Mouse (Mus musculus): ENCODE results near the gene Serbp1. TPM values are rescaled to one million over a fixed set of nuclear protein-coding genes. Genes with fewer than 3 reads are reported as not detected.

Gene Serbp1
- polyA plus RNA-seq, 1 experiment from 2014 or later: 186 TPM

- Histone ChIP-seq H3K27me3 (ENCODE audit: insufficient read depth, low read length) (no peaks in the 10 kb centered on the region), H3K36me3 (replicated peaks; ENCODE audit: insufficient read depth, low read length) (no peaks in the 10 kb centered on the region), H3K4me3 (ENCODE audit: low read depth, low read length) (no peak overlapping the region), H3K27ac (ENCODE audit: low read depth) (no peak overlapping the region), H3K9ac (replicated peaks) (no peak overlapping the region), H3K4me1 (ENCODE audit: insufficient read depth) (no peaks in the 10 kb centered on the region), H3K9me3 (ENCODE audit: low read length) (no peaks in the 10 kb centered on the region), H3K4me2 (ENCODE audit: low read depth, low read length) (no peak overlapping the region)
- 55% methylated on average over 5 of the region's 5 CpGs for WGBS (ENCODE audit: insufficient replicate concordance)
- DNase-seq (no peak), ATAC-seq (no peak)
- no peak for TF ChIP-seq EP300 (IDR thresholded peaks at IDR 0.05; ENCODE audit: low read depth)
- no peak for TF ChIP-seq CTCF (IDR thresholded peaks at IDR 0.05; ENCODE audit: low read depth)
These were observed 37.2 kb upstream of the Serbp1 start for GRCm38 (mm10) chr6:67200715-67201322.

GRCm38 (mm10) chr6:67205081-67206037 is 32.6 kb upstream of the Serbp1 start:
- H3K4me2 ChIP-seq (ENCODE audit: low read depth, low read length): no peak overlapping the region
- no peaks in the 10 kb centered on the region for H3K9me3 ChIP-seq (ENCODE audit: low read length)
- H3K4me3 ChIP-seq (ENCODE audit: low read depth, low read length): no peak overlapping the region
- no peaks in the 10 kb centered on the region for H3K27me3 ChIP-seq (ENCODE audit: insufficient read depth, low read length)
- DNase-seq (no peak), ATAC-seq (no peak)
- no peak overlapping the region for H3K9ac ChIP-seq (replicated peaks)
- H3K4me1 ChIP-seq (ENCODE audit: insufficient read depth): no peaks in the 10 kb centered on the region
- TF ChIP-seq CTCF (IDR thresholded peaks at IDR 0.05; ENCODE audit: low read depth): no peak
- no peak for TF ChIP-seq EP300 (IDR thresholded peaks at IDR 0.05; ENCODE audit: low read depth)
- WGBS (ENCODE audit: insufficient replicate concordance): 78% methylated on average over 35 of the region's 35 CpGs
- no peaks in the 10 kb centered on the region for H3K36me3 ChIP-seq (replicated peaks; ENCODE audit: insufficient read depth, low read length)
- no peak overlapping the region for H3K27ac ChIP-seq (ENCODE audit: low read depth)

- DNase-seq: no peak
- ATAC-seq: no peak
- WGBS (ENCODE audit: insufficient replicate concordance): 54% methylated on average over 1 of the region's 1 CpGs
- Histone ChIP-seq H3K9me3 (ENCODE audit: low read length) (no peaks in the 10 kb centered on the region), H3K4me2 (ENCODE audit: low read depth, low read length) (no peak overlapping the region), H3K27ac (ENCODE audit: low read depth) (no peak overlapping the region), H3K4me1 (ENCODE audit: insufficient read depth) (no peaks in the 10 kb centered on the region), H3K9ac (replicated peaks) (no peak overlapping the region), H3K36me3 (replicated peaks; ENCODE audit: insufficient read depth, low read length) (no peaks in the 10 kb centered on the region), H3K27me3 (ENCODE audit: insufficient read depth, low read length) (no peaks in the 10 kb centered on the region), H3K4me3 (ENCODE audit: low read depth, low read length) (no peak overlapping the region)
- TF ChIP-seq CTCF (IDR thresholded peaks at IDR 0.05; ENCODE audit: low read depth): no peak
- TF ChIP-seq EP300 (IDR thresholded peaks at IDR 0.05; ENCODE audit: low read depth): no peak
These were observed 25.6 kb upstream of the Serbp1 start for GRCm38 (mm10) chr6:67212362-67212761.

- TF ChIP-seq CTCF (IDR thresholded peaks at IDR 0.05; ENCODE audit: low read depth): no peak
- no peak for TF ChIP-seq EP300 (IDR thresholded peaks at IDR 0.05; ENCODE audit: low read depth)
- H3K4me3 ChIP-seq (ENCODE audit: low read depth, low read length): no peak overlapping the region
- no peaks in the 10 kb centered on the region for H3K36me3 ChIP-seq (replicated peaks; ENCODE audit: insufficient read depth, low read length)
- ATAC-seq (no peak), DNase-seq (no peak)
- WGBS (ENCODE audit: insufficient replicate concordance): 66% methylated on average over 4 of the region's 4 CpGs
- H3K4me1 ChIP-seq (ENCODE audit: insufficient read depth): no peaks in the 10 kb centered on the region
- H3K27ac ChIP-seq (ENCODE audit: low read depth): no peak overlapping the region
- H3K4me2 ChIP-seq (ENCODE audit: low read depth, low read length): no peak overlapping the region
- no peak overlapping the region for H3K9ac ChIP-seq (replicated peaks)
- no peaks in the 10 kb centered on the region for H3K9me3 ChIP-seq (ENCODE audit: low read length)
- H3K27me3 ChIP-seq (ENCODE audit: insufficient read depth, low read length): no peaks in the 10 kb centered on the region
These were observed 24.4 kb upstream of the Serbp1 start for GRCm38 (mm10) chr6:67213429-67214098.

GRCm38 (mm10) chr6:67217402-67217801 is 20.6 kb upstream of the Serbp1 start:
- Histone ChIP-seq H3K4me2 (ENCODE audit: low read depth, low read length) (no peak overlapping the region), H3K9me3 (ENCODE audit: low read length) (no peaks in the 10 kb centered on the region), H3K4me1 (ENCODE audit: insufficient read depth) (no peaks in the 10 kb centered on the region), H3K27me3 (ENCODE audit: insufficient read depth, low read length) (no peaks in the 10 kb centered on the region), H3K9ac (replicated peaks) (no peak overlapping the region), H3K27ac (ENCODE audit: low read depth) (no peak overlapping the region), H3K36me3 (replicated peaks; ENCODE audit: insufficient read depth, low read length) (no peaks in the 10 kb centered on the region), H3K4me3 (ENCODE audit: low read depth, low read length) (no peak overlapping the region)
- no peak for ATAC-seq
- 86% methylated on average over 4 of the region's 4 CpGs for WGBS (ENCODE audit: insufficient replicate concordance)
- no peak for DNase-seq
- no peak for TF ChIP-seq CTCF (IDR thresholded peaks at IDR 0.05; ENCODE audit: low read depth)
- no peak for TF ChIP-seq EP300 (IDR thresholded peaks at IDR 0.05; ENCODE audit: low read depth)

- no peak overlapping the region for H3K4me2 ChIP-seq (ENCODE audit: low read depth, low read length)
- no peak overlapping the region for H3K27ac ChIP-seq (ENCODE audit: low read depth)
- ATAC-seq (no peak), DNase-seq (no peak)
- no peak overlapping the region for H3K9ac ChIP-seq (replicated peaks)
- no peaks in the 10 kb centered on the region for H3K36me3 ChIP-seq (replicated peaks; ENCODE audit: insufficient read depth, low read length)
- no peak overlapping the region for H3K4me3 ChIP-seq (ENCODE audit: low read depth, low read length)
- H3K4me1 ChIP-seq (ENCODE audit: insufficient read depth): no peaks in the 10 kb centered on the region
- H3K27me3 ChIP-seq (ENCODE audit: insufficient read depth, low read length): no peaks in the 10 kb centered on the region
- no peaks in the 10 kb centered on the region for H3K9me3 ChIP-seq (ENCODE audit: low read length)
- 68% methylated on average over 1 of the region's 1 CpGs for whole genome bisulfite sequencing (ENCODE audit: insufficient replicate concordance)
- TF ChIP-seq EP300 (IDR thresholded peaks at IDR 0.05; ENCODE audit: low read depth) (no peak), CTCF (IDR thresholded peaks at IDR 0.05; ENCODE audit: low read depth) (no peak)
These were observed 20.1 kb upstream of the Serbp1 start for GRCm38 (mm10) chr6:67217846-67218245.
